Mouse (Mus musculus): ENCODE results near the gene Vmn2r83.

The Vmn2r83 gene

GRCm38 (mm10) chr10:79538323-79538722 is 69.8 kb downstream of the Vmn2r83 start:
- no peak for DNase-seq

GRCm38 (mm10) chr10:79538873-79539272 is 70.3 kb downstream of the Vmn2r83 start:
- peak in 1 of 2 experiments; percentile 3 for DNase-seq

- no peak for DNase-seq
Measured at GRCm38 (mm10) chr10:79539701-79540495, 71.4 kb downstream of the Vmn2r83 start.

- DNase-seq, result no peak
Measured at GRCm38 (mm10) chr10:79540746-79541145, 72.2 kb downstream of the Vmn2r83 start.

GRCm38 (mm10) chr10:79541522-79541921 is 73.0 kb downstream of the Vmn2r83 start:
- DNase-seq, result no peak

- no peak for DNase-seq
Measured at GRCm38 (mm10) chr10:79542171-79542570, 73.6 kb downstream of the Vmn2r83 start.
